Mouse (Mus musculus) kidney, adult 2 months (tissue): ENCODE measurements around the gene Sat2.

Source experiments
- CTCF ChIP-seq: fragments of 200-500 bp; conservative IDR thresholded peaks from 2 replicates; pipeline ENCODE4 v1.5.1; 2011; ENCODE audit warnings: low read depth, mild to moderate bottlenecking, control low read depth, low read length, moderate library complexity, mixed read lengths; ENCODE audit not compliant: insufficient read depth, insufficient read length
- POLR2A ChIP-seq: fragments of 200-500 bp; IDR thresholded peaks from one replicate; pipeline ENCODE4 v1.6.1; 2011; ENCODE audit warnings: low read depth, low read length, control low read depth

DNA sequence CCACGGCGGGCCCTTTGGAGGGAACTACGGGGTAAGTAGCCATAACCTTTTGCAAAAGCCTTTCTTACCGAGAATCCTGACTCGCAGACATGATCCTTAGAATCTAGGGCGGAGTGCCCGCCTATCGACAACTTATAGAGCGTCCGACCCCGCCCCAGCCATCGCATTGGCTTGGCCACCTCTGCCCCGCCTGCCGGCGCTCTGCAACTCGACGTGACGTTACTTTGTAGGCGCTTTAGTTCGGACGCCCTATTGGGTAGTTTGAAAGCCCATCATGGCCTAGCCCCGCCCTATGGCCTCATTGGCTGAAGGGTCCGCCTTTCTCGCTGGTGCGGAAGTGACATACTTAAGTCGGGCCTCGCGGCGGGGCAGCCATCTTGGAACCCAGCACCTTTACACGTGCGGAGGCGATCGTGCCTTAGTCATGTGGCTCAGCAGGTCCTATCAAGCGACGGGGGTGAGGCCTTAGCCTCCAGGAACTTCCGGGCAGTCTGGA is 50.4 kb downstream of the Sat2 start, which contains the start of gene Eif4a1:
- TF ChIP-seq POLR2A (peak; percentile 92), CTCF (no peak)
